Mouse (Mus musculus) C2C12 (cell line): ENCODE data around the gene Glis3.

ENCODE experiments used
- CTCF ChIP-seq: IDR thresholded peaks from one replicate; pipeline ENCODE4 v1.5.1; 2011; ENCODE audit not compliant: control insufficient read depth, insufficient read depth, insufficient read length
- MYOD1 ChIP-seq: IDR thresholded peaks from one replicate; pipeline ENCODE4 v1.6.1; 2011; ENCODE audit warnings: low read depth; ENCODE audit not compliant: control insufficient read depth, insufficient read length
- USF1 ChIP-seq: IDR thresholded peaks from one replicate; pipeline ENCODE4 v1.6.1; 2011; ENCODE audit warnings: low read depth, mild to moderate bottlenecking, control low read depth, moderate library complexity

GRCm38 (mm10) chr19:28265776-28266175 lies 414.1 kb downstream of the Glis3 start:
- TF ChIP-seq USF1 = no peak
- TF ChIP-seq MYOD1 = no peak
- TF ChIP-seq CTCF = no peak
